Mouse (Mus musculus) C2C12 (cell line): ENCODE results near the gene Lingo4.

ENCODE experiments used
- CEBPB ChIP-seq: IDR thresholded peaks from one replicate; pipeline ENCODE4 v1.6.1; 2011; ENCODE audit warnings: low read depth, mild to moderate bottlenecking, control low read depth, moderate library complexity
- CTCF ChIP-seq: IDR thresholded peaks from one replicate; pipeline ENCODE4 v1.5.1; 2011; ENCODE audit not compliant: control insufficient read depth, insufficient read depth, insufficient read length
- FOSL1 ChIP-seq: IDR thresholded peaks from one replicate; pipeline ENCODE4 v1.8.0; 2011; ENCODE audit warnings: mild to moderate bottlenecking, low read length; ENCODE audit not compliant: poor library complexity, insufficient read depth, severe bottlenecking
- MYOD1 ChIP-seq: IDR thresholded peaks from one replicate; pipeline ENCODE4 v1.6.1; 2011; ENCODE audit warnings: low read depth; ENCODE audit not compliant: control insufficient read depth, insufficient read length
- MYOG ChIP-seq: IDR thresholded peaks from one replicate; pipeline ENCODE4 v1.6.1; 2011; ENCODE audit not compliant: control insufficient read depth, insufficient read length; ENCODE audit errors: extremely low read depth
- USF1 ChIP-seq: IDR thresholded peaks from one replicate; pipeline ENCODE4 v1.6.1; 2011; ENCODE audit warnings: low read depth, mild to moderate bottlenecking, control low read depth, moderate library complexity

DNA sequence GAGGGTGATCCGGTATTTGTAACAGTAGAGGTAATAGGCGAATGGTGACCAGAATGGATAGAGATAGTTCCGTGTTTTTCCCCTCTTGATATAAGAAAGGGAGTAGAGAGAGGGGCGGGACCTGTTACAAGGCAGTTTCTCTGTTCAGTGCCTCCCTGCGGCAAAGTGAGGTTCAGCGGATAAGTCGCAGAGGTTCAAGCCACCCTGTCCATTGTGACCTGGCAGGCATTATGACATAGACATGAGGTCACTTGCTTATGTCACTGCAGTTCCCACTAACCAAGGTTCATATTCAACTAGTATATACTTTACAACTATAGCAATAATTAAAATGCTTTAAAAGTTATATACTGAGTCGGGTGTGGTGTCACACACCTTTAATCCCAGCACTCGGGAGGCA is 38.1 kb downstream of the Lingo4 start:
- TF ChIP-seq MYOG (no peak), CTCF (no peak), MYOD1 (no peak), FOSL1 (no peak), CEBPB (no peak), USF1 (no peak)
